Mouse (Mus musculus) E14TG2a.4 (cell line): ENCODE data around the gene Cd79b.

Experiments
- CTCF ChIP-seq: conservative IDR thresholded peaks from 2 replicates; pipeline ENCODE4 v1.5.1; 2014; ENCODE audit warnings: low read length
- NANOG ChIP-seq: IDR thresholded peaks from 2 replicates; pipeline ENCODE4 v1.6.1; 2014; ENCODE audit warnings: borderline replicate concordance, low read length, mixed read lengths
- POU5F1 ChIP-seq: IDR thresholded peaks from 2 replicates; pipeline ENCODE4 v1.6.1; 2014; ENCODE audit warnings: low read length, borderline replicate concordance

GRCm38 (mm10) chr11:106317801-106318200 lies 3.2 kb upstream of the Cd79b start:
- TF ChIP-seq CTCF (no peak), NANOG (no peak), POU5F1 (no peak)
